Mouse (Mus musculus) c-Kit-positive CD71-positive TER-119-positive erythroid progenitor cells, embryonic 14.5 days (primary cell): ENCODE measurements around the gene Ndufs2.

Experiments used
- DNase-seq: peaks from one replicate; pipeline ENCODE4 v3.0.0-alpha.2; 2013; ENCODE audit warnings: low spot score

Gene Ndufs2

DNA sequence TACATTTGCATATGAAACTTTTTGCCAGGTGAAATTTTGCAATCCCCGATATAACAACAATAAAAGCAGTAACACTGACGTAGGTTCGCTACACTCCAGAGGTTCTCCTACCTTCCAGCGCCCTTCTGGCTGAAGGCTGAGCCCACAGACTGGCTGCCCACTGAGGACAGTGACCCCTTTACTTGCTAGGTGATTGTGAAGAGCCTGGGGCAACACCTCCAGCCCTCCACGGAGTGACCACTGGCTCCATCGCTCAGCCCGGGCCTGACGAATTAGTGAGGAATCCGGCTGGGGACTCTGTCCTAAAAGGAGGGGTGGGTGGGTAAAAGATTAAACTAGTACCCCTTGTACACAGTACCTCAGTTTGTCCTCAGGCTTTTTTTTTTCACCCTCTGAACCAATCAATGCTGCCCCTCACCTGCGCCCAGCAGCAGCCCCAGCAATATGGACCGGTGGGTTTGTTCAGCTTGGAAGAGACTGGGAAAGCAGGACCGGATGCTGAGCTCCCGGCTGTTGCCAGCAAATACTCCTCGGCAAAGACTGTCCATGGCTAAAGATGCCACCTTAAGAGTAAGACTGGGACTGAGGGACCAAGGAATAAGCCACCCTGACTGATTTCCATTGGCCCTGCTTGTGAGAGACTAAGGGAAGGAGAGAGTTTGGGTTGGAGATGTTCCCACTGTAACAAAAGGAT lies 28.0 kb upstream of the Ndufs2 start:
- no peak for DNase-seq

DNA sequence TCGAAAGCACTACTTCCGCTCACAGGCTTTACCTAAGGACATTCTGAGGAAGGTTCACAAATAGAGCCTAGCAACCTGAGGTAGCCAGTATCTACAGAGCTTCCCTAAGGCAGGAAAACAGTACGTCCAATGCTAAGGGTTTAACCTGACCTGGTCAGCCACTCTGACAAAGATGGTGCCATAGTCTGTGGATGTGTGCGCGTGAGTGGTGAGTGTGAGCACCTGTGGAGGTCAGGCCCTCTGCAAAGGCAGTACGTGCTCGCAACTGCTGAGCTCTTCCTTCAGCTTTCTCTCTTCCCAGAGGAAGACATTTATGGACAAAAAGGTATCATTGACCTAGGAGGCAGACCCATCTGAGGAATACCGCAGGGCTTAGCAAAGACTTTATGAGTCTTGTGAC lies 27.2 kb upstream of the Ndufs2 start:
- no peak for DNase-seq

DNA sequence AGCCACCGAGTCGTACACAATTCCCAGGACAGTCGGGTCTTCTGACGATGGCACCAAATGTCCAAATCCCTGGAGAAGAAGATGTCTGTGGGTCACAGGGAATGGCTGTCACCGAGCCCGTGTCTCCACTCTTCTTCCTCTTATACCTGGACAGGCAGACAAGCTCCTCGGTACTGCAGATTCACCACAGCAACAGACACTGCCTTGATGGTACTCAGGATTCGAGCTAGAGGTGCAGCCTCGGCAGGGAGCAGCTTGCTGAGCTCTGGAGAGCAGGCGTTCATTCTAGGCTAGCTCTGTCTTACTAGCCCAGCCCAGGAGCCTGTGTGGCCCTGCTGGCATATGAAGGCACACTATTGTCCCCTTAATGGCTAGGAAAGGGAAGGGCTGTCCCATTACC lies 26.5 kb upstream of the Ndufs2 start:
- no peak for DNase-seq

DNA sequence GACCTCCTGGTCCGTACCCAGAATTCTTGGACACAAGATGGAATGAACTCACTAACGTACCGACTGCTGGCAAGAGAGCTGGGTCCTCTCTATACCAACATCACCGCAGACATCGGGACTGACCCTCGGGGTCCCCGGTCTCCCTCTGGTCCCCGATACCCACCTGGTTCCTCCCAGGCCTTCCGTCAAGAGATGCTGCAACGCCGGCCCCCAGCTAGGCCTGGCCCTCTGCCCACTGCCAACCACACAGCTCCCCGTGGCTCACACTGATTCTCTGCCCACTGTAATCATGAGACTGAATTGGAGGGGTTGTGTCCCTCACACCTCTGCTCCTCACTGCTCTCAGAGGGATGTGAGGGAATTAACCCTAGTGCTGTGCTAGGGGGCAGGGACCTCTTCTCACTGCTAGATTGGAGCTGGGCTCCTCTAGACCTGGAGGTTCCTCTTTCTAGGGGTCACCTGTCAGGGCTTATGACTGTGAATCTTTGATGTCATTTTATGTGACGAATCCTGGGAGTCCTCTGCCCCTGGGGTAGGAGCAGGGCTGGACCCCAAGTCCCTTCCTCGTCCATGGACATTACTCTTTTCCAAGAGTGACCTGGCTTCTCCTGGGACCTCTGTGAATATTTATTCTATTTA lies 25.0 kb upstream of the Ndufs2 start:
- DNase-seq, result no peak

DNA sequence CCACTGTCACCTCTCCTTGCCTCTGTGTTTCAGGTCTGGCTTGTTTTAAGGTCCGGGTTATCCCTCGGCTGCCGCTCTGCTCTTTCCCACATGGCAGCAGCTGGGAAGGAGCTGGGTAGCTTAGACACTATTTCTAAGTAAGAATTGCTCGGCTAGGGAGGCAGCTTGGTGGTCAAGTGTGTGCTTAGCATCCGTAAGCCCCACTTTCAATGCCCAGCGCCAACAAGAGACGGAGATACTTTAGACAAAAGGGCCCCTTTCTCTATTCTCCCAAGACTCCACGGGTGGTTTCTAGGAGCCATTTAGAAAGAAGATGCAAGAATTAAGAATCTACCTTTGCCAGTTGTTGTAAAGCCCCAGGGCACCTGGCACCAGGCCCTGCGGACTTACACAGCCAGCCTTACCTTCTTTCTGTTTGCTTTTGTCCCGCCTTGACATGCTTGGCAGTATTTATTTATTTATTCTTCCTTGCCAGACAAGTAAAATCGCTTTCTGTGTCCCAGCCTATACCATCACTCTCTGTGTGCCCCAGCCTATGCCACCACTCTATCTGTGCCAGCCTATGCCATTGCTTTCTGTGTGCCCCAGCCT lies 24.1 kb upstream of the Ndufs2 start:
- no peak for DNase-seq

DNA sequence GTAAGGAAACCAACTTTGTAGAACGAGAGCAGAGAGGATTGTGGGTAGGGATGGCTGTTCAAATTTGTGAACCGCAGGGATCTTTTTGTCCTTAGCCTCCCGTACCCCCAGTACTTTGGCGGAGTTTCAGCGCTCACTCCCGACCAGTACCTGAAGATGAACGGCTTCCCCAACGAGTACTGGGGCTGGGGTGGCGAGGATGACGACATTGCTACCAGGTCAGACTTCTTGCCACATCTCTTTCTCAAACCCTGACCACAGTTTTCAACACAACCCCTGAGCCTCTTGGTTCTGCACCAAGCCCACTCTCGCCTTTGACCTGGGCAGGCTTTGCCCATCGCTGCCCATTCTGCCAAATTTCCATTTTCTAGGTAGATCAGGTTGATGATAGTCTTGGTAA lies 23.0 kb upstream of the Ndufs2 start:
- DNase-seq, result no peak

DNA sequence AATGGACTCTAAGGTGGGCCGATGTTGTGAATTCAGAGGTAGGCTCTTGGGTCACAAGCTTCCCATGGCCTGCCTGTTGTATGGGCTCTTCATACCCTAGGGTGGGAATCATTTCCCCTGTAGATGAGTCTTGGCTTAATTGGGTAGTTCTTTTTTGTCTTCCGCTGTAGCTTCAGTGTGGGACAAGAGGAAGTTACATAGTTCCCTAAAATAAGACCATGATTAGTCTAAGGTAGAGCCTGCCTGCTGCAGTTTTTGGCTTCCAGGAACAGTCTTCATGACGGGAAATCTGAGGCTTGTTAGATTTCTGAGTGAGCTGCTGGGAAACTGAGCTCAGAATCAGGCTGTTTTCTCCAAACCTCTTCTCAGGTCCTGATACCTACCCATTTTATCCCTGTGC lies 20.9 kb upstream of the Ndufs2 start:
- DNase-seq, result no peak

DNA sequence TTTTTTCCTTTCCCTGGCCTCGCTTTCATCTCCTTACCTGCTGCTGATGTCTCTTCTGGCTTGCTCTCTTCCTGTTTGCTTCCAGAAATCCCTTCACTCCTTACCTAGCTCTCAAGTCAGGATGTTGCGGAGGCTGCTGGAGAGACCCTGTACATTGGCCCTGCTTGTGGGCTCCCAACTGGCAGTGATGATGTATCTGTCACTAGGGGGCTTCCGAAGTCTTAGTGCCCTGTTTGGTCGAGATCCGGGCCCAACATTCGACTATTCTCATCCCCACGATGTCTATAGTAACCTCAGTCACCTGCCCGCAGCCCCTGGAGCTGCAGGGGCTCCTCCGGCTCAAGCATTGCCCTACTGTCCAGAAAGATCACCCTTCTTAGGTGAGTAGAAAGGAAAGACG lies 20.4 kb upstream of the Ndufs2 start:
- DNase-seq, result no peak

DNA sequence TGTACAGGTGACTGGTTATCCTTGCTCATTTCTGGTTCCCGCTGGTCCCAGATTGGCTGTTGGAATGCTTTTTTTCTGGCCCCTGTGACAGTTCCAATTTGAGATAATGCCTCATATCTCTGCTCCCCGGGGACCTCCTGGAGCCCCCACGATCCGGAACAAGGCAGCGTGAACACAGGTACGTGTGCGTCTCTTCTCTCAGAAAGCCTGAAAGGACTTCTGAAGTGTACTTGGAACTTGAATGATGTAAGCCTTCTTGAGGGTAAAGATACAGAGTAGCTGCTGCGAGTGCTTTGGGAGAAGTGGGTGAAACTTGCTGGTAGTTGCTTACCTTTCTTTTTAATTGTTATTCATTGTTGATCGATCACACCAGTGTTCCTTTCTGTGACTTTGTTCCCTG lies 20.0 kb upstream of the Ndufs2 start:
- peak; percentile 78 for DNase-seq

DNA sequence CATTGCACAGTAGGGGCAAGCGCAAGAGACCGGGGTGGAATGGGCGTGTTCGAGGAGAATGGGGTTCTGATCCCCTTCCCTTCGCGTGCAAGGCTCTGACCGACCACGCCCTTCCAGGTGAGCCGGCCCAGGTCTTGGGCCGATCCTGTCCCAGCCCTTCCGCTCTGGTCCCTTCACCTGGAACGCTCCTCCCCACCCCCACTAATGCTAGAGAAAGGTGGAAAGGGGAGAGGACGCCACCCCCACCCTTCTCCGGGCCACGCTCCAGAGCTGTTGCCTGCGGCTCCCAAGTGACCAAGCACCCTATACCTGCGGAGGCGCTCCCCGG lies 19.3 kb upstream of the Ndufs2 start:
- DNase-seq, result no peak

DNA sequence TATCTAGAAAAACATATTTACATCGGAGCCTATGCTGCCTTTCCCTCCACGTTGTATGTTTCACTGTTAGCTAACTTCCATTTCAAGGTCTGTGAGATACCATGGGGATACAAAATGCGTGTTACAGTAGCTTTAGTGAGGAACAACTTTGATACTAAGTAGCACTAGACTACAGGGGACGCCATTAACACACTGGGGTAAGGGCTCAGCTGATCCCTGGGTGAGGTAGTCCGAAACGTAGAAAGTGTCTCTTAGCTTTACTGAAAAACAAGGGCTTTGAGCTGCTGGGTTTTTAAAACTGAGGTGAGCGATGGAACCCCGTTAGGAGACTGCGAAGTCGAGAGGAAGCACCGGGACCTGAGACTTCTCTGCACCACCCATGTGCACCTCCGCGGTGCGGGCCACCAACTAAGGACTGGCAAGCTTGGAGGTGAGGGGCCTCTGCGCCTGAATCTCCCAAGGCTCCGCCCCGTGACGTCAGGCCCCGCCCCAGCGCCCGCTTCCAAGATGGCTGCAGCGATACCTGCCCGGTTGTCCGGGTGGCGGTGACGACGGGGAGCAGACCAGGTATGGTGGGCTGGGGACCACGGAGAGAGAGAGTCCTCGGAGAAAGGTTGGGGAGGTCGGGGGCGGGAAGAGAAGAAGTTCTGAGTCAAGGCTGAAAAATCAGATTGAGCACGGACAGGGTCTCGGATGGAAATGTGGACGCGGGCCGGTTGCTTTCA lies 18.8 kb upstream of the Ndufs2 start, which contains the start of gene B4galt3:
B4galt3 (plus strand) TSS at position 481 of the 725 bp plus-strand sequence.
- peak; percentile 91 for DNase-seq

DNA sequence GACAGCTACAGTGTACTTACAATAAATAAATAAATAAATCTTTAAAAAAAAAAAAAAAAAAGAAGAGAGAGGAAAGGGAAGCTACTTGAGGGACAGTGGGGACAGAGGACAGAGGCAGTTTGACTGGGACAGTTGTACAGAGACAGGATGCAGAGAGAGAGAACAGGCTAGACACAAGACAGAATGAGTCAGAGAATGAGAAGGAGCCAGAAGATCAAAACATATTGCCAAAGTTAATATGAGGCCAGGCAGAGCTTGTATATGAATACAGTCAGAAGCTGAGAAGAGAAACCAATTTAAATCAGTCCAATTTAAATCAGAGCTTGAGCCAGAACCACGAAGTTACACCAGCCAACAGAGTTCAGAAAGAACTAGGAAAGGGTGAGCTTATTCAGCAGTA lies 17.2 kb upstream of the Ndufs2 start:
- no peak for DNase-seq

DNA sequence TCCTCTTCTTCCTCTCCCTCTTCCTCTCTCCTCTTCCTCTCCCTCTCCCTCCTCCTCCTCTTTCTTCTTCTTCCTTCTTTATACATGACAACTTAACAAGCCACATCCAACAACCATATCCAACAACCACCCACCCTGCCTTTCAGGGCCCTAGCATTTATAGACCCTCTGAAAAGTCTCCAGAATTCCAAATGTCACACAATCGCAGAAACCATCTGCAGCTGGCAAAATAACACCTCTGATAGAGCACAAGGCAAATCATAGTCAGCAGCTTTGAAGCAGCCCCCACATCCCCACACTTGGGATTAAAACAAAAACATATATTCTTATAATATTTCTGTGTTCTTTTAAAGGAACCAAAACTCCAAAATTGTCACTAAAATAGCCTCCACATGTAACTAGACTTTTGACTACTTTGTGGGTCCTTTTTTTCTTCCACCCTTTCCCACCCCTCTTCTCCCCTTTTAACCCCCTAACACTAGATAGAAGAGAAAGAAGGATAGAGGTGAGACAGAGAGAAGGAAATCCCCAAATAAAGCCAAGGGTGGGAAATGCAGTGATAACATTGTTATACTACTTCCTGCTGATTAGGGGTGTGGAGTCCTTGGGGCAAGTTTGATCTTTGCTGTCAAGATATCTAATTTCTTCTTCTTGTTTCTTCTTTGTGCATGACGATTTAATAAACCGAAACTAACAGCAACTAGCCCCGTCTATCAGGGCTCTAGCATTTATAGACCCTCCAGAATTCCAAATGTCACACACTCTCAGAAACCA lies 15.0 kb upstream of the Ndufs2 start:
- no peak for DNase-seq

DNA sequence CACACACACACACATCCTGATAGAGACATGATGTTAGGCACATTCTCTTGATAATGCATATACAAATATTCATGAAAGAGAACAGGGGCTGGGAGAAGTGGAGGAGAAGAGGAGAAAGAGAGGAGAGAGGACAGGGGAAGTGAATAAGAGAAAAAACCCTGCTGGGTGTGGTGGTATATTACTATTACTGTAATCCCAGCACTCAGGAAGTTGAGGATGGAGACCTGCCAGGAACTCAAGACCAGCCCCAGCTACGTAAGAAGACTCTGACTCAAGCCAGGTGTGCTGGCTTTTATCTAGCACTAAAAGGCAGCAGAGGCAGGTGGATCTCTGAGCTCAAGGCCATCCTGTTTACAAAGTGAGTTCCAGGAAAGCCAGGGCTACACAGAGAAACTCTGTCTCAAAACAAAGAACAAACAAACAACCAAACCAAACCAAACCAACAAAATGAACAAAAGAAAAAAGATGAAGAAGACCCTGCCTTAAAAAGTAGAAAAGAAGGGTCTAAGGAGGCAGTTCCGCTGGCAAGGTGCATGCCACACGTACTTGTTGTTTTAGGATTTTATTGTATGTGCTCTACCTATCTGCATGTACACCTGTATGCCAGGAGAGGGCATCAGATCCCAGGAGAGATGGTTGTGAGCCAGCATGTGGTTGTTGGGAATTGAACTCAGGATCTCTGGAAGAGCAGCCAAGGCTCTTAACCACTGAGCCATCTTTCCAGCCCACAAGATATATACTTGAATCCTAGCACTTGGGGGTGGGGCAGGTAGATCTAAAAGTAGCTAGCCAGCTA lies 12.7 kb upstream of the Ndufs2 start:
- no peak for DNase-seq

DNA sequence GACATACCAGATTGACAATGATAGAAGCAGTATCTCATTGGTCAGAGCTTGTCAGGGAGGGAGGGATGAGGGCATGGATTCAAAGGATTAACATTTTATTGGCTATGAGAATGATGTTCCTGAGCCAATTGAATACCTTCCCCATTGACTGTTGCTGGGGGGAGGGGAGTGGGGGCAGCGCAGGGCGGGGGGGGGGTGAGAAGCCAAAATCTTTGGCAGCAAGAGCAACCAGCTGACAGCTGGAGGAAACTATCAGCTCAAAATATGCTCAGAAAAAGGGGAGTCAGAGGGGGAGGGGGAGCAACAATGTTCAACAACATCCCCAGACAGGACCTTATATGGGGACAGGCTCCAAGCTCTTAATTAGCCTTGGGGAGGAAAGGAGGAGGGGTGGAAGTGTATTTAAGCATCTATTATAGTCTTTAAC lies 12.0 kb upstream of the Ndufs2 start:
- no peak for DNase-seq

DNA sequence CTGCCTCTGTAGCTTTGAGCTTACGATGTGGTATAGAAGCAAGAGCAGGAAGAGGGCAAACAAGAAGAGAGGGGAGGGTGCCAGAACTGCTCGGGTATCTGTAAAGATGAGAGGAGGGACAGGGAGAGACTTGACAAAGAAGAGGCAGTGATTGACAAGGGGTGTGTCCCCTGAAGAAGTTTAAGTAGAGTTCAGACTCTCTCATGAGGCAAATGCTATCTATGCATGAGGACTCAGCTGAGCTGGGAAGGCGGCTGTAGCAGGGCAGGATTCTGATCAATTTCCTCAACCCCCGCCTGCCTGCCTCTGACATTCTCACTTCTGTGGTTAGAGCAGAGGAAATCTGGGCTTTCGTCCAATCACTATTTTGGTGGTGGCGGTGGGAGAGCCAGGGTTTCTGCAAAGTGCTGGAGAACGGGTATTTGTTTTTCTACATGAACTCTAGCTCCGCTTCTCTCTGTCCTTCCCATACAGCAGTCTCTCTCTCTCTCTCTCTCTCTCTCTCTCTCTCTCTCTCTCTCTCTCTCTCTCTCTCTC lies 11.5 kb upstream of the Ndufs2 start:
- no peak for DNase-seq

DNA sequence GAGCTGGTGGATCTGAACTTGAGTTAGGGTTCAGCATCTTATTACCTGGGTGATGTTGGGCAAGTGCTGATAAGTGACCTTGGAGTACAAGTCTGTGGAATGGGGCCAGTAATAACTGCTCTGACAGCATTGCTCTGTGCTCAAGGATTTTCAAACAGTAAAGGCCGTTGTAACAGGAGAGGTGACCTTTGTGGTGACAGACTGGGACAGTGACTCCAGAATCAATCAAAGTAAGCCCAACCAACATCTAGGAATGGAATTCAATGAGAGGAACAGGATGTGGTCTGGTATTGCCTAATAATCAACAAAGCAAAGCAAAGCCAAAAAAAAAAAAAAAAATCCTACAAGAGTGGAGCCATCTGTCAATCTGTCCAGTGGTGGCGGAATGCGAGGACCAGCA lies 9.1 kb upstream of the Ndufs2 start:
- DNase-seq, result no peak

DNA sequence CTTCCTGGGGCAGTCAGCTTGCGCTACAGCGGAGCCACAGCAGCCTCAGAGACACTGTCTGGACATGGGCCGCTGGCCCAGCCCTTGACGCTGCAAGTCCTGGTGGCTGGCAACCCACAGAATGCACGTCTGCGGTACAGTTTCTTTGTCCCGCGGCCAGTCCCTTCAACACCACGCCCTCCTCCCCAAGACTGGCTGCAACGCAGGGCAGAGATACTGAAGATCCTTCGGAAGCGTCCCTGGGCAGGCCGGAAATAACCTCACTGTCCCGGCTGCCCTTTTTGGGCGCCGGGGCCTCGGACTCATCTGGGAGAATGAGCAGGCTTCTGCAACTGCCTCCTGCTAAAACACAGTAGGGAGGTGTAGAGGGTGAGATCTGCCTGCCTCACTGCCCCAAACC lies 7.7 kb upstream of the Ndufs2 start:
- no peak for DNase-seq

DNA sequence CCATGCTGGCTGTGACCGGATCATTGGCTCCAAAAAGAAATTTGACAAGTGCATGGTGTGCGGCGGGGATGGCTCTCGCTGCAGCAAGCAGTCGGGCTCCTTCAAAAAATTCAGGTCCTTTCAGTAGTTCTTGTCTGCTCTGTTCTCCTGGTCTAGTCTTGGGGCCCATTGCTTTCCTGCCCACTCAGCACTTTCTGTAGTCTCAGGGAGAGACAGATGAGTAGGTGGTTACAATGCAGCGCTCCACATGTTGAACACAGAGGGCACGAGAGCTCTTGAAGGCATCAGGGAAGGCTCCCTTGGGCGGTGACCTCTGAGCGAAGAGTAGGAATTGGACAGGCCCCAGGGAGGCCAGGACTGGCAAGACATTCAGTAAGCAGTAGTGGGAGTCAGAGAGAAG lies 6.6 kb upstream of the Ndufs2 start:
- no peak for DNase-seq

DNA sequence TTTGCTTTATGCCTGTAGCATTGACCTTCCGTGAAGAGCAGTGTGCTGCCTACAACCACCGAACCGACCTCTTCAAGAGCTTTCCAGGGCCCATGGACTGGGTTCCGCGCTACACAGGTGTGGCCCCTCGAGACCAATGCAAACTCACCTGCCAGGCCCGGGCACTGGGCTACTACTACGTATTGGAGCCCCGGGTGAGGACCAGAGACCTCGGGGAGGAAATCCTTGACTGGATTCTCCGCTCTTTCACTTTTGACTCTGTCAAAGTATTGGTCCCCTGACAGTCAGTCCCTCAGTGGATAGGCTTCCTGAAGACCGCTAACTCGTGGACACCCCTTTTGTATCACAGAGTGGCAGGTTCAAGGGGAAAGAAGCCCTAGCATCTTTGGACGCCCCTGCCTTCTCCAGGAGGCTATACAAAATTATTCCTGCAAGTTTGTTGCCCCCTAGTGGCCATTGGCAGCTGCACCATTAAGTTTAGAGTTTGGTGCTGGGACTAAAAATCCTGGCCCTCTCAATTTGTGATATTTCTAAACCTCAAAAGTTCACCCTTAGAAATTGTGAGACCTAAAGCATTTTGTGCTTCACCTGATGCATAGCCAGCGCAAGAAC lies 5.9 kb upstream of the Ndufs2 start:
- peak; percentile 70 for DNase-seq
